Mouse (Mus musculus): Measurements from ENCODE around the gene Tle3.

Tle3 gene

GRCm38 (mm10) chr9:61371755-61372509, at the start of gene Tle3:
Tle3 (plus strand) TSS chr9:61372366.
- peak; percentile 97 for DNase-seq (ENCODE audit: low read depth, low spot score)

DNA sequence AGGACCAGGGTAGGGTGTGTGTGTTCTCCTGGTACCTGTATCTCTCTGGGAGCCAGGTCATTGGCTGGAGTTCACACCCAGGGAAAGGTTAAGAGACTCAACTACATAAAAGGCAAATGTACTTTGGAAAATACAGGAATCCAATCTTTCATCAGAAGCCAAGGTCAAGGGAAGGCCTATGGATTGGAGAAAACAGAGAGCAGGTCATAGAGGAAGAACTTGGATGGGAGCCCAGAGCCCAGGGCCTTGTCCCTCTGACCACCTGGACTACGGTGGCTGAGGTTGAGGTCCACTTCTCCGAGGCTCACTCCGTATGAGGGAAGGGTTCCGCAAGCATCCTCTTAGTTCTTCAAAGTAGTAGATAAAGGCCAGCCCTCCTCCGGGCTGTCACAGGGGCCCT, 48.9 kb upstream of the Tle3 start:
- DNase-seq (ENCODE audit: low read depth, low spot score) = no peak

DNA sequence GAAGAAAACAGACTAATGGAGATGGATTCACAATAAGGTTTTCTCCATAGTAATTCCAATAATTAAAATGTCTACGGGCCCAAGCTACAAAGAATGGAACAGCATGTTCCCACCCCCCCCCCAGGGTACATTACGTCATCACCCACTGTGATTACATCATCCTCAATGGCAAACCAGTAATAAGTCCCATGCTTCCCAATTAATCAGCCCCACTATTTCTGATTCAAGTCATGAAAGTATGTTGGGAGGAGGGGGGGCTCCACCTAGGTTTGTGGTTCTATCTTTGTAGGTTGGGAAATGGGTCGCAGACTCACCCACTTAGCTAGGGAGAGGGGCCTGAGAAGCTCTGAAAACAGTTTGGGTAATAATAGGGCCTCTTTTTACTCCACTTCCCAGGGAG, 48.3 kb upstream of the Tle3 start:
- DNase-seq (ENCODE audit: low read depth, low spot score) = no peak

DNA sequence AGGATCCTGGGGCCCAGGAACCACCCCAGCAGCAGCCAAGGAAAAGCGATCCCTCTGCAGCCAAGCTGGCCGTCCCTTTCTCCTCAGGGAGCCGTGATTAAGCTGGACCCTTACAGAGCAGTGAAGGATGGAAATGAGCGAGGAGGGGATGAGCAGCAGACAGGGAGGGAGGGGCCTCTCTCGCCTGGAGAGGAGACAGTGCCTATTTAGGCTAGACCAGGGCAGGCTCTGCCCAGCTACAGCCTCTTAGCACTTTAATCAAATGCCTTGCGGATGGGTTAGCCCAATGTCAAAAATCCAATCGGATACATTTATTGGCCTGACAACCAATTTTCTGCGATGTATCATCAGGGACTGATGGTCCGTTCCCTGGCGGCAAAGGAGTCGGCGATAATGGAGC, 47.8 kb upstream of the Tle3 start:
- DNase-seq (ENCODE audit: low read depth, low spot score) = no peak

- DNase-seq (ENCODE audit: low read depth, low spot score) = no peak
Observed at GRCm38 (mm10) chr9:61325012-61325411, 47.2 kb upstream of the Tle3 start.

DNA sequence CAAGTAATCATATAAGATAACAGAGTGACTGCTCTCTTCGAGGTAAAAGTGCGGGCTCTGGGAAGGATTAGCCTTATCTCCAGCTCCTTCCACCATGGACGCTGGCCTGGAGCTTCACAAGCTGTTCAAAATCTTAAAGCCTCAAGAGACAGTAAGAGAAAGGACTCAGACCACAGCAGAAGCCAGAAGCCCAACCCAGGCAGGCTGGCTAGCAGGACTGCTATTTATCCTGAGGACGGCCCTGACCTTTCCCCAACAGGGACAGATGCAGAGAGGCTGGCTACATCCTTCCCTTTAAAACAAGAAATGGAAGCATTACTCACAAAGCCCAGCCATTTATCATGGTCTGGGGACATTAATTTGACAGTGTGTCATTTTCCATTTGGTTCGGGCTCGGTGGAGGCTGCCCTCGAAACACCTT, 46.2 kb upstream of the Tle3 start:
- no peak for DNase-seq (ENCODE audit: low read depth, low spot score)

GRCm38 (mm10) chr9:61326922-61327321, 45.2 kb upstream of the Tle3 start:
- DNase-seq (ENCODE audit: low read depth, low spot score) = no peak

GRCm38 (mm10) chr9:61328173-61328572, 44.0 kb upstream of the Tle3 start:
- no peak for DNase-seq (ENCODE audit: low read depth, low spot score)

- DNase-seq (ENCODE audit: low read depth, low spot score) = no peak
Observed at GRCm38 (mm10) chr9:61330747-61331146, 41.4 kb upstream of the Tle3 start.

- no peak for DNase-seq (ENCODE audit: low read depth, low spot score)
Observed at GRCm38 (mm10) chr9:61332226-61332936, 39.8 kb upstream of the Tle3 start.

GRCm38 (mm10) chr9:61336179-61336578, 36.0 kb upstream of the Tle3 start:
- peak; percentile 42 for DNase-seq (ENCODE audit: low read depth, low spot score)

- DNase-seq (ENCODE audit: low read depth, low spot score) = no peak
Observed at GRCm38 (mm10) chr9:61336591-61337587, 35.3 kb upstream of the Tle3 start.

- no peak for DNase-seq (ENCODE audit: low read depth, low spot score)
Observed at GRCm38 (mm10) chr9:61337665-61338064, 34.5 kb upstream of the Tle3 start.

- DNase-seq (ENCODE audit: low read depth, low spot score) = no peak
Observed at GRCm38 (mm10) chr9:61339311-61339710, 32.9 kb upstream of the Tle3 start.

DNA sequence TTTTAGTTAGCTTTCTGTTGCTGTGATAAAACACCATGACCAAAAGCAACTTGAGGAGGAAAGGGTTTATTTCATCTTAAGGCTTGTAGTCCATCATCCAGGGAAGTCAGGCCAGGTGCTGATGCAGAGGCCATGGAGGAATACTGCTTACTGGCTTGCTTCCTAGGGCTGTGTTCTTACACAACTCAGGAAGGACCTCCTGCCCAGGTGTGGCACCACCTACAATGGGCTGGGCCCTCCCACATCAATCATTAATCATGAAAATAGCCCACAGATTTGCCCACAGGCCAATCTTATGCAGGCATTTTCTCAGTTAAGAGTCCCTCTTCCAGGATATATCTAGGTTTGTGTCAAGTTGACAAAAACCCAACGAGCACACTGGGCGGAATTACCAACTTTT, 31.8 kb upstream of the Tle3 start:
- no peak for DNase-seq (ENCODE audit: low read depth, low spot score)

GRCm38 (mm10) chr9:61342297-61342696, 29.9 kb upstream of the Tle3 start:
- no peak for DNase-seq (ENCODE audit: low read depth, low spot score)

GRCm38 (mm10) chr9:61344684-61345083, 27.5 kb upstream of the Tle3 start:
- DNase-seq (ENCODE audit: low read depth, low spot score) = no peak

DNA sequence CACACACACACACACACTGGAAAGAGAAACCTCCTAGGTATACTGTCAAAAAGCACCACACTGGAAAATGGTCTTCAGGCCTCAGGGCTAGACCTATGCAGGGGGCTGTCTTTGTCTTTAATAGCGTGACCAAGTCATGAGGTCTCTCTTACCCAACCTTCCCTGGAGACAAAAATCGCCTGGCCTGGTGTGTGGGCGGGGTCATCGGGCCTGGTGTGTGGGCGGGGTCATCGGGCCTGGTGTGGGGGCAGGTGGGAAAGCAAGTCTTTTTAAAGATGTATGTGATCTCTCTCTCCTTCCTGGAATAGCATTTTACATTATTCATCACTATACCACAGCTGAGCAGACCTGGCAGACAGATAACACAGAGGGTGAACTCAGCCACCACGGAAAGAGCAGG, 25.2 kb upstream of the Tle3 start:
- peak; percentile 32 for DNase-seq (ENCODE audit: low read depth, low spot score)

DNA sequence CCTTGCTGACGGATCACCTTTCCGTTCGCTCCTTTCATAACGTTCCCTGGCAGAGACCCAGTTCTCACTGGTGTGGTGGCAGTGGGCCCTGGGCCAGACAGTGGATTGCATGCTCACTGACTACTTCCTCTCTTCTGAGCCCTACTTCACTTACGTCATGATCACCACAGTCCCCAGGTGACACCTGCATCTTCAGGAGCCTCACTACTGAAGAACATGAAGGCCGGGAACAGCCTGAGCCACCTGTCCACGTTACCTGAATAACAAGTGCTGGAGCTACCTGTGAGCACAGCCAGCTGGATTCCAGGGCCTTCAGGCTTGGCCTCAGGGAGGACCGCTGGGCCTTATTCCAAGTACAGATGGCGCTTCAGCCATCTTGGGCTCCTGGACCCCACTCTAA, 24.1 kb upstream of the Tle3 start:
- no peak for DNase-seq (ENCODE audit: low read depth, low spot score)

DNA sequence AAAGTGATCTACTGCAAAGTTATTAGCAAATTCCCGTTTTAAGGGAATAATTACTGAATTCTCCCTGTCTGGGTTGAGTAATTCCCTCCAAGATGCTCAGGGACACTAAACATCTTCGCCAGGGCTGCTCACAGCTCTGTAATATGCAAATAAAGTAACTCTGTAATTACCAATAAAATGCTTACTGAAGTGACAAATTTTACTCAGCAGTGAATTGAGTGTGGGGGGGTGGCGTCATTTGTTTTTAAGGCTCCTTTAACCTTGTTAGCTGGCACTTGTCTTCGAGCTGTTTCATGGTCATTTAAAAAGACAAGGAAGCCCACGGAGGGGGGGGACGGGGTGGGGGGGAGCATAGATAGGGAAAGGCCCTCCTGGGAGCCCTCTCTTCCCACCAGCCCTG, 23.6 kb upstream of the Tle3 start:
- DNase-seq (ENCODE audit: low read depth, low spot score) = no peak

GRCm38 (mm10) chr9:61349697-61350096, 22.5 kb upstream of the Tle3 start:
- peak; percentile 24 for DNase-seq (ENCODE audit: low read depth, low spot score)

- DNase-seq (ENCODE audit: low read depth, low spot score) = no peak
Observed at GRCm38 (mm10) chr9:61351164-61351563, 21.0 kb upstream of the Tle3 start.
